Mouse (Mus musculus): ENCODE measurements around the gene Slc26a8. TPM values are rescaled to one million over a fixed set of nuclear protein-coding genes. Genes with fewer than 3 reads are reported as not detected.

The Slc26a8 gene
- total RNA-seq, 2 experiments from 2014 or later = 0.38 to 0.50 TPM

DNA sequence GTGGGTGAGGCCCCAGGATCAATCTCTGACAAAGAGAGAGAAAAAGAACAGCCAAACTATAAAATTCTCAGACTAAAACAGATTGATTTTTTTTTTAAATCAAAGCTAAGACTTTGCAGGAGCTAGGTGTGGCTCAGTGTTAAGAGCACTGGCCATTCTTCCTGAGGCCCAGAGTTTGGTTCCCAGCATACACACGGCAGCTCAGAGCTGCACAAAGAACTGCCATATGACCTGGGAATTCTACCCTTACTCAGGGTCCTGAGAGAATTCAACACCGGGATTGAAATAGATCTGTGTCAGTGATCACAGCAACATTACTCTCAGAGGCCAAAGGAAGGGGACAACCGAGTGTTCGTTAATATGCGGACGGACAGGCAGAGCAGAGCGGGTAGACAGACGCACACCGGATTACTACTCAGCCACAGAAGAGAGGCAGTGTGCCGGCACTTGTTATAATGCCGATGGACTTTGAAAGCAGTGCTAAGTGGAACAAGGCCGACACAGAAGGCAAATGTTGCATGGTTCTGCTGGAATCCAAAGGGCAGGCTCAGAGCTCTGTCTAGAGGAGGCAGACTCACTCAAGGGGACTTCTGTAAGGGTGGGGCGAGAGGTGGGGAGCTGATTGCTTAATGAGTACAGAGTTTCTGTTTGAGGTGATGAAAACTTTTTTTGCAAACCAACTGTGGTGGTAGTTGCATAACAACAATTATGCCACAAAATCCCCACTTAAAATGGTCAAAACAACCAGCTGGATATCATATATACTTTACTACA lies 7.5 kb downstream of the Slc26a8 start:
- no peak overlapping the region for H3K27ac ChIP-seq
- intact Hi-C loops (cut with DNase I) = no loop called here
- TF ChIP-seq CTCF (IDR thresholded peaks at IDR 0.05) = no peak
- no peak for DNase-seq
- no peak overlapping the region for H3K4me3 ChIP-seq

DNA sequence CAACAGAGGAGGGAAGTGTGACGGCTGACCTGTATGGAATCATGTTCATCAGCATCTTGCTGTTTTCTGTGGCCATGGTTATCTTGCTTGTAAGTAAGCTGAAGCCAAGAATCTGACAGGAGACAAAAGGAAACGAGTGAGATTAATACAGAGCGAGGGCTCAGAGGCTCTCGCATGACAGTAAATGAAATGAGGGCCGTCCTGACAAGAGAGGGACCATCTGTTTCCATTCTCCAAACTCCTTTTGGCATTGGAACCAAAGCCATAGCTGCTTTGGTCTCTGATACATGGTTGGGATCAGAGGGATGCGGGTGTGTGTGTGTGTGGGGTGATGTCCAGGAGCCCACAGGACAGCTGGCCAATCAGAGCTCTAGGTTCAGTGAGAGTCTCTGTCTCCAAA lies 30.5 kb downstream of the Slc26a8 start:
- intact Hi-C loops (cut with DNase I) = no loop called here

DNA sequence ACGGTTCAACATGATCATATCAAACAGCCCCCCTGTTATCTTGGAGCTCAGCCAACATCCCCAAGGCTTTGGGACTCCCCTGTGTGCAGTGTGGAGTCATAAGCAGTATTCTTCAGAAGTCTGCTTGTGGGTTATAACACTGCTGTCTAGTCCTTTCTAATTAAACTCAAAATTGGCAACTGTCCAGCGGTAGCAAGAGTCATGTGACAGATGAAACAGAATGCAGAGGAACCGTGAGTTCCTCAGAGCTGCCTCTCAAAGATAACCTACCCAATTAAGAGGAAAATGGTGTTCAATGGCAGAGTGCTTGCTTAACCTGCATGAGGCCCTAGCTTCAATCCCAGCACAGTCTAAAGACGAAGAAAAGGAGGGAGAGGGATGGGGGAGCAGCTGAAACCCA lies 32.1 kb downstream of the Slc26a8 start:
- intact Hi-C loops (cut with DNase I) = no loop called here
- TF ChIP-seq CTCF (IDR thresholded peaks at IDR 0.05) = no peak
- no peak overlapping the region for H3K4me3 ChIP-seq
- H3K27ac ChIP-seq = no peak overlapping the region
- no peak for DNase-seq

More for the DNA sequence above, 30.5 kb downstream of the Slc26a8 start:
- no peak for TF ChIP-seq CTCF (IDR thresholded peaks at IDR 0.05)
- no peak overlapping the region for H3K27ac ChIP-seq
- DNase-seq = no peak
- no peak overlapping the region for H3K4me3 ChIP-seq

DNA sequence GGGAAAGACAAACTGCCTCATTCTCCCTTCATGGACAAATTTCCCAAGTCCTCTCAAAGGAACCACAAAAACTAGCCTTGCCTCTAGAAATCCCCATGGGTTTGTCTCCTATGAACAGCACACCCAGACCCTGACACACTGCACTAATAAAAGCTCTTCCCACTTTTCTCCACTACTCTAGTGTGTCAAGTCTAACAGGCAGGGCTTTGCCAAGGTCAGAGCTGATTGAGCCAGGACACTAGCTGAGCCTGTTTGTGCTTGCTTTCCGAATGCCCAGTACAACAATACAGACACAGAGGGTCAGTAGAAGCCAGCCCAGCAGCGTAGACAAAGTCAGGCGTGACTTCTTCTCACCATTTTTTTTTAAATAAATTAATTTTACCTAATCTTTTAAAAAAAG lies 39.8 kb downstream of the Slc26a8 start:
- no peak for DNase-seq
- intact Hi-C loops (cut with DNase I) = no loop called here

DNA sequence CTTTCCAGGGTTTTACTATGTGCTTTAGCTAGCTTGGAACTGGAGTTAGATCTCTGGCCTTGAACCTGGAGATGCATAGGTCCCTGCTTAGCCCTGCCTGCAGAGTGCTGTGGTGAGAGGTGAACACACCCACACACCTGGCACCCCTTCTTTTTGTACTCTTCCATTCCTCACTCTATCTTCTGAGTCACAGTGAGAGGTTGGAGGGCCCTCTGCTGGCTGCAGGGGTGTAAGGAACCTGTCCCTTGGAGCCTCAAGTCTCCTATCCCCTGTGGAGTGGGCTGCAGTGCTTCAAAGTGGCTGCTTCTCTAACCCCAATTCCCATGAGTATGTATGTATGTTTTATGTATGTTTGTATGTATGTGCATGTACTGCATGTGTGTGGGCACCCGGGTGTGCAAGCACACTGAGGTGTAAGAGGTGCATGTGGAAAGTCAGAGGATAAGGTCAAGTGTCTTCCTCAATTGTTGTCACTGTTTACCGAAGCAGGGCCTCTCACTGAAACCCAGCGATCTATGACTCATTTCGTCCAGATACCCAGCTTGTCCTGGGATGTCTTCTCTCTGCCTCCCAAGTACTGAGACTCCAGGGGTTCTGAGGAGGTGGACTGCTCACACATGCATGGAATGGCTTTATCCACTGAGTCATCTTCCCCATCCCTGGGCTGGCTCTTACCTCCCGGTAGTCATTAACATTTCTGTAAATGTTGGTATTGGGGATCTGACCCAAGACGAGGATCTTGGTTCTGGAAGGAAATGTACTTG lies 41.2 kb downstream of the Slc26a8 start:
- DNase-seq = peak; percentile 26
- peak; percentile 62 for TF ChIP-seq CTCF (IDR thresholded peaks at IDR 0.05)
- Histone ChIP-seq H3K27ac (no peak overlapping the region), H3K4me3 (no peak overlapping the region)
- intact Hi-C loops (cut with DNase I) = loop anchor here (10.0 kb wide), 1 partner anchor 54 kb away; no protein-coding TSS in a partner anchor

More for the DNA sequence above, 39.8 kb downstream of the Slc26a8 start:
- no peak overlapping the region for H3K27ac ChIP-seq
- H3K4me3 ChIP-seq = no peak overlapping the region
- TF ChIP-seq CTCF (IDR thresholded peaks at IDR 0.05) = no peak

DNA sequence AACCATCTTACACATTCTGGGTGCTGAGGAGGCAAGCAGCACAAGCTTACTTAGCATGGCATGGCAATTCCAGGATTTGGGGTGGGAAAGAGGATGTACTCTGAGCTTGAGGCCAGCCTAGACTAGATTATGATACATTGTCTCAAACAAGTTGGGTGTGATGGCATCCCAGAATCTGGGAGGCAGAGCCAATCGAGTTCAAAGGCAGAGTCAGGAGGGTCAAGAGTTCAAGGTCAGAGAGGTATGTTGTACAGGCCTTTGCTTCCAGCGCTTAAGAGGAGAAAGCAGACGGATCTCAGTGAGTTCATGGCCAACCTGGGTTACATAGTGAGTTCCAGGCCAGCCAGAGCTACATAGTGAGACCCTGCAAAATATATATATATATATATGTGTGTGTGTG lies 43.8 kb downstream of the Slc26a8 start:
- intact Hi-C loops (cut with DNase I) = loop anchor here (10.0 kb wide), 1 partner anchor 51 kb away; no protein-coding TSS in a partner anchor
- TF ChIP-seq CTCF (IDR thresholded peaks at IDR 0.05) = no peak
- H3K4me3 ChIP-seq = no peak overlapping the region
- no peak overlapping the region for H3K27ac ChIP-seq
- DNase-seq = no peak

DNA sequence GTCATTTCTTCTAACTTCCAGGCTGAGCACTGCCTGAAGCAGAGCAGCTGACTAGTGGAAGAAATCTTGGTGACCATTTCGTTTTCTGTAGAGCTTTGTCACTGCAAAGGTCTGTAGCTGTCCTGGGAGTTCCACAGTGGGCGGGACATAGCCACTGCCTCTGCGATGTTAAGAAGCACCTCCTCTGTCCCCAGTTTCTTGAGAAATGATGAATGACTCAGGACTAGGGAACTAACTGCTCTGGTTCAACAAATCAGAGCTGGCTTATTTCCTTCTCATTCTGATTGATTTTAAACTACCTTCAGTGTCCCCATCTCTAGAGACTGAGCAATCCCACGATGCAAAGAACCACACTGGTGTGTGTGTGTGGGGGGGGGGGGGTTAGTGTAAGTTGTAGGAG lies 45.9 kb downstream of the Slc26a8 start:
- TF ChIP-seq CTCF (IDR thresholded peaks at IDR 0.05) = no peak
- DNase-seq = no peak
- intact Hi-C loops (cut with DNase I) = loop anchor here (10.0 kb wide), 1 partner anchor 49 kb away; no protein-coding TSS in a partner anchor
- no peak overlapping the region for H3K4me3 ChIP-seq
- no peak overlapping the region for H3K27ac ChIP-seq

DNA sequence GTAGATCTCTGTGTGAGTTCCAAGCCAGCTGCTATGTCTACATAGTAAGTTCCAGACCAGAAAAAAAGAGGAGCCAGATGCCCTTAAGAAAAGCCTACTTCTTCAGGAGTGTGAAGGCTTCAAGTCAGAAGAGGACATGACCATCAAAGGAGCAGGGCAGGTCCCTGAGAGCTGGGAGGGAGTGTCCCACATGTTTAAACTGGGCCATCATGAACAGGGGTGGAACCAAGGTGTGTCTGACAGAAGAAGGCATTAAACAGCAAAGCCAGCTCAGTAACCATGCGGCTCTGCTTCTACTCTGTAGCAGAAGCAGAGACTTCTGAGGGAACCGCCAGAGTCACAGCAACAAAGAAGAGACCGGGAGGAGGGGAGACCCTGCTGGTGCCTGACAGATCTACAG lies 46.3 kb downstream of the Slc26a8 start:
- Histone ChIP-seq H3K4me3 (no peak overlapping the region), H3K27ac (no peak overlapping the region)
- DNase-seq = no peak
- intact Hi-C loops (cut with DNase I) = loop anchor here (10.0 kb wide), 1 partner anchor 49 kb away; no protein-coding TSS in a partner anchor
- no peak for TF ChIP-seq CTCF (IDR thresholded peaks at IDR 0.05)

DNA sequence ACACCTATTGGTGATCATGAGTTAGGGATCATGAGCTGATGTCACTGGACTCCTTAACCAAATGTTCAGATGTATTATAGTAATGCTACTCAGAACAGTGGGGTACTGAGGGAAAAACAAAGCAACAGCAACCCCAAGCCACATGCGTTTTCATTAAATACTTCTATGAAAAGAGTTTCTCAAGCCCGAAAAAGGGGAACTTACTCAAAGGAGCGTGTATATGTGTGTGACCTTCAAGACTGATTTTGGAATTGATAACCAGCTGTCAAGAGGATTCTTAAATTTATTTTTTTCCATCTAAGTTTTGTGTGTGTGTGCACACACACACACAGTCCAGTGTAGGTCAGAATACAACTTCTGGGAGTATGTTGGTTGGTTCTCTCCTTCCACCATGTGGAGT lies 49.9 kb downstream of the Slc26a8 start:
- Histone ChIP-seq H3K4me3 (no peak overlapping the region), H3K27ac (no peak overlapping the region)
- TF ChIP-seq CTCF (IDR thresholded peaks at IDR 0.05) = no peak
- DNase-seq = no peak
- intact Hi-C loops (cut with DNase I) = loop anchor here (10.0 kb wide), 1 partner anchor 45 kb away; no protein-coding TSS in a partner anchor

DNA sequence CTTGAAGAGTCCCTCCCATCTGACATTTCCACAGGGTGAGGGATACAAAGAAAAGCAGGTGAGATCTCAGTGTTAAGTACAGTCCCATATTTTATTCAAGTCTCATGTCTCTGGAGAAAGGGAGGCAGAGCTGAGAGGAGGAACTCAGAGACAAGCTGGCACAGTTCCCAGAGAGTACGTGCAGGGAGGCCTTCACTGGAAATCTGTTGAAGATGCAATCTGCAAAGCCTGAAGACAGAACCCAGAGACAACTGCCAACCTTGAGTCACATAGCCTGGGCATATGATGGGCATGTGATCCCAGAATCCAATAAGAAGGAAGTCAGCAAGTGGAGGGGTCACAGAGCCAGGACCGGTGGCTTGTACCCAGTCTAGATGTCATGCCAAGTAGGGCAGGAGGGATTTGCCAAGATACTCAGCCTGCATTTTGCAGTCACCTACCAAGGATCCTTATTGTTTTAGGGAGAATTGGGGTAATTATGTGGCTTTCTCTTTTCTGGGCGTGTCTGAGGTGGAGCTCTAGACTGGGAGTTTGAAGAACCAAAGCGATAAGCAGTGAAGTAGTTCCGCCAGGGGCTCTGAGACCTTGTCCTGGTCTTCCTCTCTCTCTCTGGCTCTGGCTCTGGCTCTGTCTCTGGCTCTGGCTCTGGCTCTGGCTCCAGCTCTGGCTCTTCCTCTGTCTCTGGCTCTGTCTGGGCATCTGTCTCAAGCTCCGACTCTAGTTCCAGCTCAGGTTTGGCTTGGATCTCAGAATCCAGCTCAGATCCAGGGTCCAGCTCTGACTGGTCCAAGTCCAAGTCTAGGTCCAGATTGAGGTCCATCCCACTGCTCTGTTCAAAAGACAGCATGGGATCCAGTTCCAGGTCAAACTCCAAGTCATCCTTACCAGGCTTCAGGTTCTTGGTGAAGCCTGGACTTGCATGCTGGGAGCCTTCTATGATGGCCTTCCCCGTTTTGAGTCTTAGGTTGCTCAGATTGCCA lies 52.0 kb downstream of the Slc26a8 start:
- intact Hi-C loops (cut with DNase I) = no loop called here
- DNase-seq = no peak
- Histone ChIP-seq H3K27ac (no peak overlapping the region), H3K4me3 (no peak overlapping the region)
- no peak for TF ChIP-seq CTCF (IDR thresholded peaks at IDR 0.05)

DNA sequence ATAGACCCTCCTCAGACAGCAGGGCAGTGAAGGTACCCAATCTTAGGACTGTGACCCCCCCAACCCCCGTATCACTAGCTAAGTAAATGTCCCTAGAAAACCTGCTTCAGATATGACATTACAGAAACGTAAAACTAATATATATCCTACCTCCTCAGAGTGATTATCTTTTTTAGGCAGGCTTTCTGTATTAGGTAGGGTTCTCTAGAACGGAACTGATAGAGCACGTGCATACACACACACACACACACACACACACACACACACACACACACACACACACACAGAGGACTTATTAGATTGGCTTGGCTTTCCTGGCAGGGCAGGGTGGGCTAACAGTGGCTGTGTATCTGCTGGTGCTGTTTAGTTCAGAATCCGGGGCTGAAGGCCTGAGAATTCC lies 54.2 kb downstream of the Slc26a8 start:
- intact Hi-C loops (cut with DNase I) = no loop called here
- TF ChIP-seq CTCF (IDR thresholded peaks at IDR 0.05) = no peak
- DNase-seq = no peak
- Histone ChIP-seq H3K4me3 (no peak overlapping the region), H3K27ac (no peak overlapping the region)

DNA sequence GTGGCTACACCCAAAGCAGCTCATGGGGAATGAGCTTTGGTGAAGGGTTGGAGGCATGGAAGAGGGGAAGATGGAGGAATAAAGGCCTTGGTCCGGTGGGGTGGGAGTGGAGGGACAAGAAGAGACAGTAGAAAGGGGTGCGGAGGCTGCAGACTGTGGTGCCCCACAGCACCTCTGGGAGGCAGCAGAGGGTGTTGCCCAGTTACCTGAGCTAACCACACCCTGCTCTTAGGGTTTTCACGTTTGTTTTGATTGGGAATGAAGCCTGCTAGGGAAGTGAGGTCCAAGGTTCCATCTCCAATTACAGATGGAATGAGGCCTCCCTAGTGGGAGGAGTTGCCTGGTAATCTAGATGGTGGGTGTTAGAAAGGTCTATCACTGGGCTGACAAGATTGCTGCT lies 60.9 kb downstream of the Slc26a8 start:
- intact Hi-C loops (cut with DNase I) = no loop called here
- TF ChIP-seq CTCF (IDR thresholded peaks at IDR 0.05) = no peak
- DNase-seq = no peak
- Histone ChIP-seq H3K4me3 (no peak overlapping the region), H3K27ac (no peak overlapping the region)
